Mouse (Mus musculus): ENCODE measurements around the gene Gm2a. TPM values are rescaled to one million over a fixed set of nuclear protein-coding genes. Genes with fewer than 3 reads are reported as not detected.

Gene Gm2a
- polyA plus RNA-seq, 1 experiment from 2014 or later = 21.3 TPM

- 83% methylated on average over 5 of the region's 5 CpGs for WGBS
- Histone ChIP-seq H3K9me3 (no peaks in the 10 kb centered on the region), H3K4me3 (no peak overlapping the region), H3K4me1 (no peaks in the 10 kb centered on the region), H3K4me2 (no peak overlapping the region), H3K27me3 (no peaks in the 10 kb centered on the region), H3K36me3 (no peaks in the 10 kb centered on the region), H3K9ac (no peak overlapping the region), H3K27ac (no peak overlapping the region)
- no peak for ATAC-seq (ENCODE audit: borderline replicate concordance, extremely low read depth, low FRiP score, low TSS enrichment)
Measured at GRCm38 (mm10) chr11:55134871-55135270, 37.0 kb downstream of the Gm2a start.

GRCm38 (mm10) chr11:55136770-55137547 is 39.0 kb downstream of the Gm2a start:
- Histone ChIP-seq H3K4me2 (no peak overlapping the region), H3K4me3 (no peak overlapping the region)
- ATAC-seq (ENCODE audit: borderline replicate concordance, extremely low read depth, low FRiP score, low TSS enrichment) = no peak

GRCm38 (mm10) chr11:55137646-55138045 is 39.7 kb downstream of the Gm2a start:
- no peak overlapping the region for H3K9ac ChIP-seq
- H3K9me3 ChIP-seq = no peaks in the 10 kb centered on the region
- no peaks in the 10 kb centered on the region for H3K36me3 ChIP-seq
- no peak for ATAC-seq (ENCODE audit: borderline replicate concordance, extremely low read depth, low FRiP score, low TSS enrichment)
- H3K4me2 ChIP-seq = no peak overlapping the region
- no peak overlapping the region for H3K27ac ChIP-seq
- no peak overlapping the region for H3K4me3 ChIP-seq
- H3K4me1 ChIP-seq = no peaks in the 10 kb centered on the region
- no peaks in the 10 kb centered on the region for H3K27me3 ChIP-seq

More at GRCm38 (mm10) chr11:55136770-55137547, 39.0 kb downstream of the Gm2a start:
- no peaks in the 10 kb centered on the region for H3K4me1 ChIP-seq
- WGBS = 66% methylated on average over 15 of the region's 15 CpGs
- H3K27me3 ChIP-seq = no peaks in the 10 kb centered on the region
- no peaks in the 10 kb centered on the region for H3K36me3 ChIP-seq
- no peak overlapping the region for H3K27ac ChIP-seq
- H3K9ac ChIP-seq = no peak overlapping the region
- H3K9me3 ChIP-seq = no peaks in the 10 kb centered on the region

GRCm38 (mm10) chr11:55141502-55141901 is 43.6 kb downstream of the Gm2a start:
- Histone ChIP-seq H3K4me1 (no peaks in the 10 kb centered on the region), H3K9ac (no peak overlapping the region), H3K4me3 (no peak overlapping the region), H3K9me3 (no peaks in the 10 kb centered on the region), H3K27me3 (no peaks in the 10 kb centered on the region), H3K4me2 (no peak overlapping the region), H3K27ac (no peak overlapping the region), H3K36me3 (no peaks in the 10 kb centered on the region)
- no peak for ATAC-seq (ENCODE audit: borderline replicate concordance, extremely low read depth, low FRiP score, low TSS enrichment)
- 68% methylated on average over 4 of the region's 4 CpGs for WGBS

DNA sequence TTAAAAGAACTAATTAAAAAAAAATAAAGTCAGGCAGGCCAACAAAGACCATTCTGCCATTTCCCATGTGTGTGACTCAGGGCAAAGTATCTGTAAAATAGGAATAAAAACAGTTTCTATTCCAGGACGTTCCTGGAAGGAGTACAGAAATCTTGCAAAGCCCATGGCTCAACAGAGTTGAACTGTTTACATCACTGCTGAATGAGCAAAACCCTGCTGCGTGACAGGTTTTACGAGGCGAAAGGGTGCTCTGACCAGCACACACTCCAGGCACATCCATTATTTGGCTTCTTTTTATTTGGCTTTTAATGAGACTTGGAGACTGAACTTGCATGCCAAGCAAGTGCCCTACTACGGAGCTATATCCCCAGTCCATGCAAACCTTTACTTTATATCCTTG is 46.1 kb downstream of the Gm2a start:
- Histone ChIP-seq H3K9ac (no peak overlapping the region), H3K27ac (no peak overlapping the region), H3K9me3 (no peaks in the 10 kb centered on the region), H3K27me3 (no peaks in the 10 kb centered on the region), H3K36me3 (no peaks in the 10 kb centered on the region), H3K4me2 (no peak overlapping the region), H3K4me3 (no peak overlapping the region), H3K4me1 (no peaks in the 10 kb centered on the region)
- no peak for ATAC-seq (ENCODE audit: borderline replicate concordance, extremely low read depth, low FRiP score, low TSS enrichment)
- WGBS = 48% methylated on average over 5 of the region's 5 CpGs

GRCm38 (mm10) chr11:55146855-55147254 is 48.9 kb downstream of the Gm2a start:
- WGBS = 88% methylated on average over 1 of the region's 1 CpGs
- no peaks in the 10 kb centered on the region for H3K9me3 ChIP-seq
- no peak overlapping the region for H3K4me2 ChIP-seq
- H3K27me3 ChIP-seq = no peaks in the 10 kb centered on the region
- H3K4me1 ChIP-seq = no peaks in the 10 kb centered on the region
- ATAC-seq (ENCODE audit: borderline replicate concordance, extremely low read depth, low FRiP score, low TSS enrichment) = no peak
- H3K9ac ChIP-seq = no peak overlapping the region
- H3K36me3 ChIP-seq = no peaks in the 10 kb centered on the region
- no peak overlapping the region for H3K27ac ChIP-seq
- H3K4me3 ChIP-seq = no peak overlapping the region

- H3K27ac ChIP-seq = no peak overlapping the region
Measured at GRCm38 (mm10) chr11:55147423-55147822, 49.5 kb downstream of the Gm2a start.

GRCm38 (mm10) chr11:55148461-55148860 is 50.5 kb downstream of the Gm2a start:
- Histone ChIP-seq H3K9me3 (no peaks in the 10 kb centered on the region), H3K9ac (no peak overlapping the region), H3K27me3 (no peaks in the 10 kb centered on the region), H3K36me3 (no peaks in the 10 kb centered on the region), H3K27ac (no peak overlapping the region), H3K4me2 (no peak overlapping the region), H3K4me3 (no peak overlapping the region), H3K4me1 (no peaks in the 10 kb centered on the region)
- 63% methylated on average over 4 of the region's 4 CpGs for WGBS
- ATAC-seq (ENCODE audit: borderline replicate concordance, extremely low read depth, low FRiP score, low TSS enrichment) = no peak

More at GRCm38 (mm10) chr11:55147423-55147822, 49.5 kb downstream of the Gm2a start:
- no peaks in the 10 kb centered on the region for H3K9me3 ChIP-seq
- H3K4me3 ChIP-seq = no peak overlapping the region
- H3K27me3 ChIP-seq = no peaks in the 10 kb centered on the region
- 49% methylated on average over 6 of the region's 6 CpGs for WGBS
- no peak for ATAC-seq (ENCODE audit: borderline replicate concordance, extremely low read depth, low FRiP score, low TSS enrichment)
- no peaks in the 10 kb centered on the region for H3K4me1 ChIP-seq
- H3K9ac ChIP-seq = no peak overlapping the region
- no peaks in the 10 kb centered on the region for H3K36me3 ChIP-seq
- no peak overlapping the region for H3K4me2 ChIP-seq

DNA sequence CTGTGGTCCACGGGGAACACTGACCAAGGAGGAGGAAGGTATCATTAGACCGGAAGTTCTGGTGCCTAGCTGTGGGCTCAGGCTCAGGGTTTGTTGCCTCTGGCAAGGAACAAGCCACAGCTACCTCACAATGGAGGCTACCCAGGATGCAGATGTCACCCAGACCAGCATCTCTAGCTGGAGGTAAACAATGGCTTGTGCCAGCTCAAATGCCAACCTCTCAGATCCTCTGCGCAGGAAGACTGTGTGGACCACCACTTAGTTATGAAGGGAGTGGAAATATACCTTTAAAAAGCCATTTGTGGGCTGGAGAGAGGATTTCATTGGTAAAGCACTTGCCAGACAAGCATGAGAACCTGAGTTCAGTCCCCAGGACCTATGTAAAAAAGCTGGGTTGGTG is 53.7 kb downstream of the Gm2a start, which contains the start of gene Slc36a3:
Gene Slc36a3 (minus strand): TSS at position 101 of the 400 bp plus-strand sequence.
- H3K27ac ChIP-seq = no peak within 1 kb of the TSS
- H3K4me2 ChIP-seq = no peak within 1 kb of the TSS
- no peaks in the 10 kb centered on the region for H3K4me1 ChIP-seq
- no peaks in the 10 kb centered on the region for H3K9me3 ChIP-seq
- H3K4me3 ChIP-seq = no peak within 1 kb of the TSS
- ATAC-seq (ENCODE audit: borderline replicate concordance, extremely low read depth, low FRiP score, low TSS enrichment) = no peak
- WGBS = 68% methylated on average over 3 of the region's 3 CpGs
- H3K36me3 ChIP-seq = no peaks in the 10 kb centered on the region
- H3K27me3 ChIP-seq = no peaks in the 10 kb centered on the region
- no peak within 1 kb of the TSS for H3K9ac ChIP-seq

GRCm38 (mm10) chr11:55154398-55155069 is 56.6 kb downstream of the Gm2a start:
- ATAC-seq (ENCODE audit: borderline replicate concordance, extremely low read depth, low FRiP score, low TSS enrichment) = no peak
- Histone ChIP-seq H3K36me3 (no peaks in the 10 kb centered on the region), H3K4me2 (no peak overlapping the region), H3K27me3 (no peaks in the 10 kb centered on the region), H3K4me3 (no peak overlapping the region), H3K9me3 (no peaks in the 10 kb centered on the region), H3K9ac (no peak overlapping the region), H3K27ac (no peak overlapping the region), H3K4me1 (no peaks in the 10 kb centered on the region)
- 30% methylated on average over 3 of the region's 3 CpGs for WGBS

DNA sequence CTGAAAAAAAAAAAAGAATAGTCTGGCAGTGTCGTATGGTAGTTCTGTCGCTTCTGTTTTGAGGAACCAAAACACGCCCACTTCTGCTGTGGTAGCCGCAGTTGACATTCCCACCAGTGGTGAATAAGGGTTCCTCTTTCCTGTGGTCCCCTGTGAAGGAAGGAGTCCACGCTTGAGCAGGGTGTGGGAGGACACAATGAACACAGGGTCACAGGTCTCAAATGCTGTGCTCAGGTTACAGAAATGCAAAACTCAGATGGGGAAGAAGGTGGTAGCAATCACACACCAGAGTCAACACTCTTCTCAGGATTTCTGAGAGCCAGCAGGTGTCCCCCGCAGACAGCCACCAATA is 57.1 kb downstream of the Gm2a start:
- Histone ChIP-seq H3K36me3 (no peaks in the 10 kb centered on the region), H3K4me2 (no peak overlapping the region), H3K27me3 (no peaks in the 10 kb centered on the region), H3K9me3 (no peaks in the 10 kb centered on the region), H3K27ac (no peak overlapping the region), H3K4me3 (no peak overlapping the region), H3K4me1 (no peaks in the 10 kb centered on the region), H3K9ac (no peak overlapping the region)
- WGBS = 70% methylated on average over 6 of the region's 6 CpGs
- no peak for ATAC-seq (ENCODE audit: borderline replicate concordance, extremely low read depth, low FRiP score, low TSS enrichment)

DNA sequence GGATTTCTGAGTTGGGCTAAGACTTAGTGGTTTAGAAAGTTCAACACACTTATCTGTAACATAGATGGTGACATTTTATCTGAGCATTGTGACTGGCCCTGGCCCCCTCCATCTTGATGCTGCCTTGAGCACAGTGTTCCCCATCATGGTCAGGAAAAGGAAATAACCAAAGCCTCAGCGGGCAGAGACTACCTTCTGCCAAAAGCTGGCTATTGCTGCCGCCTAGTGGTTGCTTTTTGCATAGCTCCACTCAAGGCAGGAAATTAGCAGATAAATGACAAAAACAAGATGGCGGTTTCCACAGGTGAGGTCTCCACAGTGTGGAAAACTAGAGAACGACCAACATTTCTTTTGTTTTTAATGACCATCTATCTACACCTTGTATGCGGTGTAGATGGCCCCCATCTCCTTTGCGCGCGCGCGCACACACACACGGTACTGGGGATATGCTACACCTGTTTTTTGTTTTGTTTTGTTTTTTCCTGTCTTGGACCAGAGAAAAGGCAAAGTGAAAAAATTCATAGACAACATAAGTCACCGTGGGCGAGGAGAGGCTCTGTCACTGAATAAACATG is 61.0 kb downstream of the Gm2a start:
- Histone ChIP-seq H3K9ac (no peak overlapping the region), H3K9me3 (no peaks in the 10 kb centered on the region)

More for the DNA sequence above, 61.0 kb downstream of the Gm2a start:
- no peak overlapping the region for H3K4me3 ChIP-seq
- H3K27me3 ChIP-seq = no peaks in the 10 kb centered on the region
- no peaks in the 10 kb centered on the region for H3K36me3 ChIP-seq
- no peak overlapping the region for H3K4me2 ChIP-seq
- no peak for ATAC-seq (ENCODE audit: borderline replicate concordance, extremely low read depth, low FRiP score, low TSS enrichment)
- H3K27ac ChIP-seq = no peak overlapping the region
- no peaks in the 10 kb centered on the region for H3K4me1 ChIP-seq
- WGBS = 52% methylated on average over 13 of the region's 13 CpGs
